Mouse (Mus musculus): ENCODE results near the gene Kmt2a. TPM values are rescaled to one million over a fixed set of nuclear protein-coding genes. Genes with fewer than 3 reads are reported as not detected.

The Kmt2a gene
- polyA plus RNA-seq, 1 experiment = 12.4 TPM

GRCm38 (mm10) chr9:44888114-44888624 lies 7.1 kb upstream of the Kmt2a start:
- no peak for TF ChIP-seq GATA1 (IDR thresholded peaks at IDR 0.05; ENCODE audit: low read length)

- TF ChIP-seq GATA1 (IDR thresholded peaks at IDR 0.05; ENCODE audit: low read length) = no peak
Measured at GRCm38 (mm10) chr9:44882981-44883569, 2.0 kb upstream of the Kmt2a start.

- TF ChIP-seq GATA1 (IDR thresholded peaks at IDR 0.05; ENCODE audit: low read length) = no peak
Measured at GRCm38 (mm10) chr9:44882436-44882980, 1.4 kb upstream of the Kmt2a start.

DNA sequence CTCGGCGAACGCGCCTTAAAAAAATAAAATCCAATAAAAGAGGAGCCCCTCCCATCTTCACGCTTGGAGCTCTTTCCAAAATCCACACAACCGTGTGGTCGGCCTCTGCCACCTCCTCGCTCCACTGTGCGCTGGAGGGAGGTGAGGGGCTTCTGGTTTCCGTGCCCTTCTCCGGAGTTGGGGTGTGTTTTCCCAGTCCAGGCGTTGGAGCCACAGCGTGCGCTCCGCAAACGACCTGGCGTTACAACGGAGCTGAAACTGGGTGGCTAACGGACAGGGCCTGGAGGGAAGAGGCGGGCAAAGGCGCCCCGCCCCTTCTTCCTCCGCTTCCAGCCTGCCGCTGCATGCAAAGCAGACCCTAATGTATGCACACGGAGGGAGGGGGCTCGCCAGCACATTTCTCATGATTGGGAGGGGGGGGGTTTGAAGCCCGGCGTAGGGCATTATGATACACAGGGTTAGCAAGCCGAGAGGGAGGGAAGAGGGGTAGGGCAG lies 892 bp upstream of the Kmt2a start:
- no peak for TF ChIP-seq GATA1 (IDR thresholded peaks at IDR 0.05; ENCODE audit: low read length)

DNA sequence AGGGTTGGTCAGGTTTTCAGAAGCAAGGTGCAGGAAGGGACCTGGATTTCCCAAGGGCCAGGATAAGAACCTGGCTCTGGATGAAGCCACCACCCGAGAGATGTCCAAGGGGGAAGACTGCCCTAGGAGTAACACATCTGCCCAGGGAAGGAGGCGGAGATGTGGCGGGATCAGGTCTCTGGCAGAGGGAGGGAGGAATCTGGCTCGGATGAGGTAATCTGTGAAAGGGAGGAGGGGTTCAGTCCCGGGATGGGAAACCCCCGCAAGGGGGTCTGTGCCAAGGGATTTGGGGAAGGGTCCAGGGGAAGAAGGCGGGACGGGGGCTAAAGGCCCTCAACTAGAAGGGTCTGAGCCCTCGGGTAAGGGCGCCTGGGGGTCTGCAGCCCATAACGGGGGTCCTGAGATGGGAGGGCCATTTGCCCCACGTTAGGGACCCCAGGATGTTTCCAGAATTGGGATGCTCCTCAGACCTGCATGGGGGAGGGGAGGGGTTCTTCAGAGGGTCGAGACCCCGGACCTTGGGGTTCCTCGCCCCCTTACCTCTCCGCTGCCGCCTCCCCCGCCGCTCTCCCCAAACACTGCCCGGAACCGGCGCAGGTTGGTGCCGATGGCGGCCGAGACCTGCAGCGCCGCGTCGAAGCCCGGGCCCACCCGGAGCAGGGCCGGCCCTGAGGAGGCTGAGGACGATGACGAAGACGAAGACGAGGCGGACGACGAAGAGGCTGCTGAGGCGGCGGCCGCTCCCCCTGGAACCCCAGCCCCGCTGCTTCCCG lies 601 bp downstream of the Kmt2a start:
- TF ChIP-seq GATA1 (IDR thresholded peaks at IDR 0.05; ENCODE audit: low read length) = no peak

DNA sequence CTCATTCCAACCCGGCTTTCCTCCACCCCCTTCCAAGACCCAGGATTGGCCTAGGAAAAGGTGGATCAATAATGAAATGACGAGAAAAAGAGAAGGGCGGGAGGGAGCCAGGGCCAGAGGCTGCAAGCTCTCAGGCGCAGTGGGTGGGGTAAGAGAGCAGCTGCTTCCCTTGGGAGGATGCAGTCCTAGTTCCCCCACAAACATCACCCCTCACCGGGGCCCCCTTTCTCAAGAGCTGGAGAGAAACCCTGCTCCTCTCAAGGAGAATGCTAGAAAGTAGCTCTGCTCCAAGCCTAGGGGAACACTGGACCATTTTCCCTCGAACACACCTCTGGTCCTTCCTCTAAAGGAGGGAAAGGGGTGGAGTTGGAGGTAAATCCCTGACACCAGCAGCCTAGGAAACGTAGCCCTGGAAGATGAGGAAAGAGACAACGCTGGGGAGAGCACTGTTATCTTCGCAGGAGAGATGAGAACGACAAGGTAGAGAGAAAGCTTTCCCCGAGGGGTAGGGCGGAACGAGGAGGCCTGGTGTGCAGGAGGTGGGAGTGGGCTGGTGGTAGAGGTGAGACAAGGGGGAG lies 1.3 kb downstream of the Kmt2a start:
- no peak for TF ChIP-seq GATA1 (IDR thresholded peaks at IDR 0.05; ENCODE audit: low read length)

GRCm38 (mm10) chr9:44878776-44879500 lies 2.2 kb downstream of the Kmt2a start:
- no peak for TF ChIP-seq GATA1 (IDR thresholded peaks at IDR 0.05; ENCODE audit: low read length)

GRCm38 (mm10) chr9:44877686-44878085 lies 3.4 kb downstream of the Kmt2a start:
- TF ChIP-seq GATA1 (IDR thresholded peaks at IDR 0.05; ENCODE audit: low read length) = no peak

GRCm38 (mm10) chr9:44875476-44875875 lies 5.6 kb downstream of the Kmt2a start:
- TF ChIP-seq GATA1 (IDR thresholded peaks at IDR 0.05; ENCODE audit: low read length) = no peak

DNA sequence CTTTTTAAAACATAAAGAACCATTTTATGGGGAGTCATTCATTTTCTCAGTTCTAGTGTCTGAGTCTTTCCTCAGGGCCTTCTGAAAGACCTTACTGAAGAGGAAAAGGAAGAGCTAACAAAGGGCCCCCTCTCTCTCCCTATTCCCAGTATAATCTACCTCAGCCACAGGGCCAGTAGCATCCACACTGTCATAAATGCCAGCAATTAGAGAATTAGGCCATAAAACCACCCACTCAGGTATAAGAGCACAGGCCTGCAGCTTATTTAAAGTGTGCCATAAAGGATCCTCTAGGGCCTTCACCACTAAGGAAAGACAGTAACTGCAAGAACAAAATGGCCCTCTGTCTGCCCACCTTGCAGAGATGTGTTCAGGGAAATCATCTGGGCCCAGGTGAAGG lies 6.9 kb downstream of the Kmt2a start:
- no peak for TF ChIP-seq GATA1 (IDR thresholded peaks at IDR 0.05; ENCODE audit: low read length)

GRCm38 (mm10) chr9:44873665-44874064 lies 7.4 kb downstream of the Kmt2a start:
- TF ChIP-seq GATA1 (IDR thresholded peaks at IDR 0.05; ENCODE audit: low read length) = no peak

DNA sequence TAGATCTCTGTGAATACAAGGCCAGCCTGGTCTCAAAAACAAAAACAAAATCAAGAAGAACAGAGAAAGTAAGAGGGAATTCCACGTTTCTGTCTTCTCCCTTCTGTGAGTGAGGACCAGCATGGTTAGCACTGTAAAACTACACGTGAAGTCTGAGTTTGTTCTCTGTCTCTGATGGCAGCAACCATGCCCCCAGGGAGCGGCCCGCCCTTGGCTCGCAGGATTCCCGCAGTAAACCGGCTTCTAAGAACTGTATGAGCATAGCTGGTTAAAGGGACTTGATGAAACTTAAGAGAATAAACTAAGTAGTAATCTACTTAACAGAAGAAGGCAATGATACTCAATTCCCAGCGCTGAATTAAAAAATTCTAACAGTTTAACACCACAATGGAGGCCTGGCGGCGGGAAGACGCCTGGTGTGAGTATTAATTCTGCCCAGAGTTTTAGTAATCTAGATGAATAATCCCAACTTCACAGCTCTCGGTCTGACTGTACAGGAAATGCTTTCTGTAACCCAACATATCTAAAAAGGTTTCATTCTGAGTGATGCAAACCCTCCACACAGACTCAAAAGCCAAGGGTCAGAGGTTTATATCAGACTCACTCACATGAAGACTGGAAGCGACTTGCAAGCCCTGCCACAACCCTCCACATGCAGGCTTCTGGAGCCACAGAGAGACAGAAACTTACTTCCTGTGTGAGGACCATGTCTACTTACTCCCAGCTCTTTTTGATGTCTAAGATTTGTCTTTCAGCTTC lies 12.6 kb downstream of the Kmt2a start:
- TF ChIP-seq GATA1 (IDR thresholded peaks at IDR 0.05; ENCODE audit: low read length) = no peak

DNA sequence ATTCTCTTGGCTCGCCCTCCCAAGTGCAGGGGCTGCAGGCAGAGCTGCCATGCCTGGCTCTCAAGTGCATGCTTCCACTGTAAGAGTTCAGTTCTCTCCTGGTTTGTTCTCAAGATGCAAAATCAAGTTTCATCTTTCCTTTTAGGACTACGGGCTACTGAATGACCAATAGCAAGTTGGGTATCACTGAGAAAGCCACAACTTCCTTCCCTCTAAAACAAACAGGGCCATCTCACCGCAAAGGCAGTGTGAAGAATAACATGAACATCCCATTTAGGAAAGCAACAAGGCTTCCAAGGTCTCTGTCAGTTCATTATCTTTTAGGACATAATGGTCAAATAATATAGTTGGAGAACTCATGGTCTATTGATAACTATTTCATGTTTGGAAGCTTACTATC lies 13.4 kb downstream of the Kmt2a start:
- TF ChIP-seq GATA1 (IDR thresholded peaks at IDR 0.05; ENCODE audit: low read length) = no peak

DNA sequence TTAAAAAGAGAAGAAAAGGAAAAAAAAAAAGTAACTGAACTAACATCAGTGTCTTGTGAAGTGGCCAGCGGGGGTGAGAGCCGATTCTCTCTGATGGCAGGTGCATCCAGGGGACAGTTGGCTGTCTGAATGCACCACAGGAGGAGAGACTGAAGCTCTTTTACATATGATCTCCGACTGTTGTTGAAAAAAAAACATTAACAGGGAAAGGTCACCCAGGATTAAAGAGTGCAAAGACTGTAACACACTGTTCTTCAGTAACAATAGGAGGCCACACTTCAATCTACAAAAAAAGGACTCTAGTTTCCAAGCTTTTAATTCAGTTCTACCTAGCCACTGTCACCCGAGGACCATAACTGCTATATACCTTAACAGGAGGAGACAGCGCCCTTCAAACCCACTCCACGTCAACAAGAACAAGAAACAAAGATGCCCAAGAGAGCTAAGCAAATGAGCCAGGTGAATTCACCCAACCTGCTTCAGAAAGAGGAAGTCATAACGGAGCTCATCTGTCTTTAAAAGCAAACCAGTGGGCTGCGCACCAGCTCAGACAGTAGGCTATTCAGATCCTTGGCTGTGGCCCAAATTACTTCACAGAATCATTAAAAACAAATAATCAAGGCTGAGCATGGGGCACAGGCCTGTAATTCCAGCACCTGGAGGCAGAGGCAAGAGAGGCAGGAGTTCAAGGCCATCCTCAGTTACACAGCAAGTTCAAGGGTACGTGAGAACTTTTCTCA lies 14.4 kb downstream of the Kmt2a start:
- no peak for TF ChIP-seq GATA1 (IDR thresholded peaks at IDR 0.05; ENCODE audit: low read length)
